Mouse (Mus musculus): Measurements from ENCODE around the gene Olfr1313.
"Not testable (repeated sequence)": the region's sequence is repeated elsewhere in the genome, so short reads cannot be mapped to it uniquely, and the experiment has no call there.

Olfr1313 gene

GRCm38 (mm10) chr2:112077743-112078142, at the start of gene Olfr1313:
TSS of gene Olfr1313 (minus strand) at chr2:112077843.
- no peak for DNase-seq

GRCm38 (mm10) chr2:112115340-112115739, 37.7 kb upstream of the Olfr1313 start, which contains the start of gene Olfr1315-ps1:
TSS of gene Olfr1315-ps1 (minus strand) at chr2:112115440.
- DNase-seq = no peak

- DNase-seq = no peak
Observed at GRCm38 (mm10) chr2:112096681-112097080, 19.0 kb upstream of the Olfr1313 start, which contains the start of gene Olfr1314. TSS of gene Olfr1314 (minus strand) at chr2:112096781.

GRCm38 (mm10) chr2:112050138-112050537, 27.5 kb downstream of the Olfr1313 start, which contains the start of gene Olfr1312:
TSS of gene Olfr1312 (minus strand) at chr2:112050238.
- no peak for DNase-seq

- DNase-seq = not testable (repeated sequence)
Observed at GRCm38 (mm10) chr2:112026971-112027370, 50.7 kb downstream of the Olfr1313 start.

- no peak for DNase-seq
Observed at GRCm38 (mm10) chr2:112024312-112024711, 53.3 kb downstream of the Olfr1313 start, which contains the start of gene Olfr1311. TSS of gene Olfr1311 (minus strand) at chr2:112024412.

Data from right cerebral cortex, postnatal 25 days (tissue).